Mouse (Mus musculus): Measurements from ENCODE around the gene Fzr1. TPM values are rescaled to one million over a fixed set of nuclear protein-coding genes. Genes with fewer than 3 reads are reported as not detected.

Gene Fzr1
- polyA plus RNA-seq, 1 experiment from 2014 or later = 88.5 TPM

DNA sequence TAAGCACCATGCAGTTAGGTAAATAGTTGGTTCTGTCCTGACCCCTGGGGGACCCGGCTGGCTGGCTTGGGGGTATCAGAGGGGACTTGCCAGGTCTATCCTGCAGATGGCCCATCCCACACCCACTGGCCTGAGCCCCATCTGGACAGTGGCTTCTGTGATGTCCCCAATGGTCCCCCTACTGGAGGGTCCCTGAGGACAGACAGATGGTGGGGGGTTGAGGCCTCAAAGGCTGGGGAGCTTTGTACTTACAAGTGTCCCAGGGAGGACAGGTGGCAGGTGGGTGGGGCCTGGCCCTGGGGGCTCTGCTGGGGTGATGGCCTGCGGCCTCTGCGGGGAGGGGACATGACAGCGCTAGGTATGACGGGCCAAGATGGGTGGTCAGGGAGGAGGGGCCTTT is 21.0 kb upstream of the Fzr1 start:
- no peak overlapping the region for H3K9ac ChIP-seq
- H3K27ac ChIP-seq = no peak overlapping the region
- peaks cover 14% of the 10 kb centered on the region; the same call in 1 of the 2 replicates for H3K36me3 ChIP-seq
- 77% methylated on average over 5 of the region's 5 CpGs for WGBS
- peaks cover 29% of the 10 kb centered on the region for H3K4me1 ChIP-seq
- no peak overlapping the region for H3K4me2 ChIP-seq
- ATAC-seq (ENCODE audit: insufficient read depth, low FRiP score, low read depth) = no peak
- H3K9me3 ChIP-seq = no peaks in the 10 kb centered on the region
- no peak overlapping the region for H3K4me3 ChIP-seq (replicated peaks)
- no peaks in the 10 kb centered on the region for H3K27me3 ChIP-seq (replicated peaks)

- H3K4me2 ChIP-seq = no peak overlapping the region
- H3K9ac ChIP-seq = no peak overlapping the region
- no peaks in the 10 kb centered on the region for H3K9me3 ChIP-seq
- peaks cover 23% of the 10 kb centered on the region for H3K4me1 ChIP-seq
- H3K4me3 ChIP-seq (replicated peaks) = no peak overlapping the region
- no peak for ATAC-seq (ENCODE audit: insufficient read depth, low FRiP score, low read depth)
- 84% methylated on average over 5 of the region's 5 CpGs for WGBS
- peaks cover 10% of the 10 kb centered on the region; the same call in 1 of the 2 replicates for H3K36me3 ChIP-seq
- no peaks in the 10 kb centered on the region for H3K27me3 ChIP-seq (replicated peaks)
- no peak overlapping the region for H3K27ac ChIP-seq
These were observed 18.4 kb upstream of the Fzr1 start for GRCm38 (mm10) chr10:81396749-81397148.

- WGBS = 89% methylated on average over 4 of the region's 4 CpGs
- Histone ChIP-seq H3K9ac (no peak overlapping the region), H3K36me3 (peaks cover 10% of the 10 kb centered on the region; the same call in 1 of the 2 replicates), H3K27me3 (replicated peaks) (no peaks in the 10 kb centered on the region), H3K27ac (0 out of 2 replicates have a peak overlapping the region, but pooled peaks have one; percentile 4), H3K9me3 (no peaks in the 10 kb centered on the region), H3K4me1 (peaks cover 16% of the 10 kb centered on the region), H3K4me2 (no peak overlapping the region), H3K4me3 (replicated peaks) (no peak overlapping the region)
- ATAC-seq (ENCODE audit: insufficient read depth, low FRiP score, low read depth) = no peak
These were observed 17.5 kb upstream of the Fzr1 start for GRCm38 (mm10) chr10:81395865-81396264.

- H3K4me1 ChIP-seq = peaks cover 17% of the 10 kb centered on the region
- H3K9me3 ChIP-seq = no peaks in the 10 kb centered on the region
- no peaks in the 10 kb centered on the region for H3K27me3 ChIP-seq (replicated peaks)
- WGBS = 12% methylated on average over 5 of the region's 5 CpGs
- no peak overlapping the region for H3K27ac ChIP-seq
- no peak overlapping the region for H3K4me2 ChIP-seq
- no peak for ATAC-seq (ENCODE audit: insufficient read depth, low FRiP score, low read depth)
- H3K9ac ChIP-seq = no peak overlapping the region
- H3K4me3 ChIP-seq (replicated peaks) = no peak overlapping the region
- peaks cover 4% of the 10 kb centered on the region; the same call in 1 of the 2 replicates for H3K36me3 ChIP-seq
These were observed 16.8 kb upstream of the Fzr1 start for GRCm38 (mm10) chr10:81395127-81395526.

DNA sequence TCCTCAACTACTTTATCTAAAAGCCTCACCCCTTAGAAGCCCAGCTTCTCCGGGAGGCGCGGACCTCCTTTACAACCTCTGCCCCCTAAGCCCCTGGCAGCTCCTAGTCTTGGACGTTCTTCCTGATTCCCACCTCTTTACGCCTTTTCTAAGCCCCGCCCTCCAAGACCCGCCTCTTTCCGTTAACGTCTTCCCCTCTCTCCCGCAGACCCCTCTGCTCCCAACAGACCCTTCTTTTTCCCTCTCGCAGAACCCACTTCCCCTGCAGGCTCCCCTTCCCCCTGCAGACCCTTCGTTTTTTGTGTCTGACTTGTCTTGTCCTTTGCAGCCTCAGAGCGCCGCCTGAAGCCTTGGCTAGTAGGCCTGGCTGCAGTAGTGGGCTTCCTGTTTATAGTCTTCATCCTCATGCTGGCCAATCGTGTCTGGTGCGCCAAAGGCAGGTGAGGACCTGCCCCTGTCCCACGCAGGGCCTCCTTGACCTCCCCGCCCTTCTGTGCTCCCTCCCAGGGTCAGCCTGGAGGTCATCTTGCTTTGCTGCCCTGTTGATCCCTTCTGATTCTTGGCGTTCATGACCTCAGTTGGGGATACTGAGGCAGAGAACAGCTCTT is 15.2 kb upstream of the Fzr1 start:
- no peaks in the 10 kb centered on the region for H3K9me3 ChIP-seq
- peaks cover under 1% of the 10 kb centered on the region; the same call in 1 of the 2 replicates for H3K36me3 ChIP-seq
- H3K9ac ChIP-seq = peak overlapping the region; percentile 29; the same call in 1 of the 2 replicates
- H3K4me2 ChIP-seq = peak overlapping the region; percentile 61
- no peaks in the 10 kb centered on the region for H3K27me3 ChIP-seq (replicated peaks)
- peak overlapping the region; percentile 36 for H3K4me3 ChIP-seq (replicated peaks)
- peak overlapping the region; percentile 76; the same call in 1 of the 2 replicates for H3K27ac ChIP-seq
- WGBS = 3% methylated on average over 19 of the region's 19 CpGs
- peaks cover 23% of the 10 kb centered on the region for H3K4me1 ChIP-seq
- no peak for ATAC-seq (ENCODE audit: insufficient read depth, low FRiP score, low read depth)

DNA sequence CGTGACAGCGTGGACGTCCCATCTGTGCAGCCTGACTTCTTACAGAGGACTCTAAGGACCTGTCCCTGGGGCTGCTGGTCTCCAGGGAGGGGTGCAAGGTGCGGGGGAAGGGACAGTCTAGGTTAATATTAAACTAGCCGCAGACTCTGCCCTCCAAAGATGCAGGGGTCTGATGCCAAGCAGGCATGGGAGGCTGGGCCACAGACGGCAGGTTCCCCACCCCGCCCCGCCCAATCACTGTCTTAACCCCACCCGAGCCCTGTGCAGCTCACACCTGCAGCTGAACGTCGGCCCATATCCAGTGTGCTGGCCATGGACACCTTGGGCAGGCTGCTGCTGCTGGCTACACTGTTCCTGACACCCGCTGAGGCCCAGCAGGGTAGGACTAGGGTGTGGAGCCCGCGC is 14.5 kb upstream of the Fzr1 start, which contains the start of gene Smim24:
Gene Smim24 (plus strand): TSS at position 271 of the 405 bp plus-strand sequence.
- Histone ChIP-seq H3K4me2 (peak within 1 kb of the TSS; percentile 61), H3K9ac (peak within 1 kb of the TSS; percentile 29; the same call in 1 of the 2 replicates), H3K27ac (peak within 1 kb of the TSS; percentile 76), H3K27me3 (replicated peaks) (no peaks in the 10 kb centered on the region), H3K4me3 (replicated peaks) (peak within 1 kb of the TSS; percentile 36), H3K9me3 (no peaks in the 10 kb centered on the region), H3K4me1 (peaks cover 23% of the 10 kb centered on the region), H3K36me3 (0 out of 2 replicates have a peak, but pooled peaks cover 7% of the 10 kb centered on the region)
- WGBS = 46% methylated on average over 14 of the region's 14 CpGs
- peak; percentile 48 for ATAC-seq (ENCODE audit: insufficient read depth, low FRiP score, low read depth)

DNA sequence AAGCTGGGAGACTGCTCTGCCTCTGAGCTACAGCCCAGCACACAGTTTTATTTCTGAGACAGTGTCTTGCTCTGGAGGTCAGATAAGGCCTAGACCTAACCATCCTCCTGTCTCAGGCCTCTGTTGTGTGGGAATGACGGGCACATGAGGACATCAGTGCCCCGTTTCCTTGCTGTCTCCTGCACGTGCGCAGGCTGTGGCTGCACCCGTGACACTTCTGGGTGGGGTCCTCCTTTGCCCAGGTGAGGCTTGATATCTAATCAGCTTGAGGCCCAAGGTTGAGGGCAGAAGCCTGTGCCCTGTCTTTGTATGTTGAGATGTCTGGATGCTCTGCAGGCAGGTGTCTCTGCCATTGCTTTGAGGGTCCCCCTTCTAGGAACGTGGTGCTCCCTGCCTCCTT is 14.0 kb upstream of the Fzr1 start:
- Histone ChIP-seq H3K4me2 (peak overlapping the region; percentile 61), H3K4me1 (peaks cover 23% of the 10 kb centered on the region), H3K4me3 (replicated peaks) (no peak overlapping the region), H3K27ac (peak overlapping the region; percentile 54; the same call in 1 of the 2 replicates), H3K27me3 (replicated peaks) (no peaks in the 10 kb centered on the region), H3K36me3 (0 out of 2 replicates have a peak, but pooled peaks cover 12% of the 10 kb centered on the region), H3K9me3 (no peaks in the 10 kb centered on the region), H3K9ac (no peak overlapping the region)
- no peak for ATAC-seq (ENCODE audit: insufficient read depth, low FRiP score, low read depth)
- WGBS = 62% methylated on average over 6 of the region's 6 CpGs

- no peak for ATAC-seq (ENCODE audit: insufficient read depth, low FRiP score, low read depth)
- no peaks in the 10 kb centered on the region for H3K27me3 ChIP-seq (replicated peaks)
- WGBS = 82% methylated on average over 13 of the region's 13 CpGs
These were observed 12.3 kb upstream of the Fzr1 start for GRCm38 (mm10) chr10:81390678-81390965.

GRCm38 (mm10) chr10:81389801-81390677 is 11.7 kb upstream of the Fzr1 start:
- Histone ChIP-seq H3K4me1 (peaks cover 32% of the 10 kb centered on the region), H3K4me3 (replicated peaks) (no peak overlapping the region), H3K9me3 (no peaks in the 10 kb centered on the region), H3K36me3 (peaks cover 27% of the 10 kb centered on the region; the same call in 1 of the 2 replicates), H3K9ac (no peak overlapping the region), H3K27ac (no peak overlapping the region), H3K27me3 (replicated peaks) (no peaks in the 10 kb centered on the region), H3K4me2 (no peak overlapping the region)
- 58% methylated on average over 23 of the region's 23 CpGs for WGBS
- ATAC-seq (ENCODE audit: insufficient read depth, low FRiP score, low read depth) = no peak

More at GRCm38 (mm10) chr10:81390678-81390965, 12.3 kb upstream of the Fzr1 start:
- Histone ChIP-seq H3K9ac (no peak overlapping the region), H3K36me3 (peaks cover 27% of the 10 kb centered on the region; the same call in 1 of the 2 replicates), H3K4me1 (peaks cover 26% of the 10 kb centered on the region), H3K27ac (no peak overlapping the region), H3K9me3 (no peaks in the 10 kb centered on the region), H3K4me3 (replicated peaks) (no peak overlapping the region), H3K4me2 (no peak overlapping the region)

DNA sequence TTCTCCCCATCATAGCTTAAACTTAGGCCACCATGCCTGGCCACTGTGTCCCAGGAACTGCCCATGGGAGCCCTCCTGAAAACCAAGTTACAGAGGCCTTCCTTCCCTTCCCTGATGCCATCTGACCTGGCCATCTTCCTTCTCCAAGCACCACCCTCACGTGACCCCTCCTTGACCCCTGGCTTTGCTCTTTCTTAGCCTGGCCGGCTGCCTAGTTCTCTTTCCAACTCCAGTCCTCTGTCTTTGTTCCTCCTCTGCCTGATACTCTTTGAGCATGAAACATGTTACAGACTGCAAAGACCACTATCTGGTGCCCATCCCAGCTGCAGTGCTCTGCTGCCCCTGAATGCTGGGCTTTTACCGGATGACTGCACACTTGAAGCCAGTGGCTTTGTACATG is 11.1 kb upstream of the Fzr1 start:
- Histone ChIP-seq H3K9me3 (no peaks in the 10 kb centered on the region), H3K36me3 (peaks cover 27% of the 10 kb centered on the region; the same call in 1 of the 2 replicates), H3K4me2 (no peak overlapping the region), H3K9ac (no peak overlapping the region), H3K27me3 (replicated peaks) (no peaks in the 10 kb centered on the region), H3K4me1 (peaks cover 32% of the 10 kb centered on the region), H3K27ac (no peak overlapping the region), H3K4me3 (replicated peaks) (no peak overlapping the region)
- WGBS = 51% methylated on average over 3 of the region's 3 CpGs
- ATAC-seq (ENCODE audit: insufficient read depth, low FRiP score, low read depth) = no peak

- peaks cover 28% of the 10 kb centered on the region for H3K4me1 ChIP-seq
- no peaks in the 10 kb centered on the region for H3K27me3 ChIP-seq (replicated peaks)
- H3K4me2 ChIP-seq = no peak within 1 kb of the TSS
- peaks cover 27% of the 10 kb centered on the region; the same call in 1 of the 2 replicates for H3K36me3 ChIP-seq
- no peak within 1 kb of the TSS for H3K4me3 ChIP-seq (replicated peaks)
- no peaks in the 10 kb centered on the region for H3K9me3 ChIP-seq
- ATAC-seq (ENCODE audit: insufficient read depth, low FRiP score, low read depth) = no peak
- WGBS = 55% methylated on average over 5 of the region's 5 CpGs
- H3K27ac ChIP-seq = no peak within 1 kb of the TSS
- H3K9ac ChIP-seq = no peak within 1 kb of the TSS
These were observed 10.3 kb upstream of the Fzr1 start, which contains the start of gene Gm48552 for GRCm38 (mm10) chr10:81388505-81389055. Gm48552 (plus strand) TSS chr10:81389005.

All from stomach, embryonic 15.5 days (tissue).